Mouse (Mus musculus): ENCODE measurements around the gene Ndufv1. TPM values are rescaled to one million over a fixed set of nuclear protein-coding genes. Genes with fewer than 3 reads are reported as not detected.

The Ndufv1 gene
- polyA plus RNA-seq, 1 experiment from 2014 or later: 196 TPM

DNA sequence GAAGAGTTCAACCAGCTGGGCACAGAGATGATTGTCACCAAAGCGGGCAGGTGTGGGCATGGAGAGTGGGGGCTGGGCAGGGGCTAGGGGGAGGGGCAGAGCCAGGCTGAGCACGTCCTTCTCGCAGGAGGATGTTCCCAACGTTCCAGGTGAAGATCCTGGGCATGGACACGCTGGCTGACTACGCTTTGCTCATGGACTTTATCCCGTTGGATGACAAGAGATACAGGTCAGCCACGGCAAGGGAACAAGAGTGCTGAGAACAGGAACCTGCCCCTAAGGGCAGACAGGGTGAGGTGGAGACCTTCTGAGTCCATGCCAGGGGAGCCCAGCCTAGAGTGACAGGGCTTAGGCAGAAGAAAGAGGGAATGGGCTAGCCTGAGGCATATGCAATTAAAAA is 15.9 kb downstream of the Ndufv1 start:
- no peak overlapping the region for H3K4me3 ChIP-seq
- WGBS: 82% methylated on average over 8 of the region's 8 CpGs
- DNase-seq (ENCODE audit: low spot score): no peak
- H3K27ac ChIP-seq: no peak overlapping the region
- H3K36me3 ChIP-seq: no peaks in the 10 kb centered on the region
- peaks cover 49% of the 10 kb centered on the region for H3K4me1 ChIP-seq (replicated peaks)
- no peaks in the 10 kb centered on the region for H3K9me3 ChIP-seq
- H3K27me3 ChIP-seq (ENCODE audit: insufficient read depth, poor library complexity, severe bottlenecking): peaks cover 10% of the 10 kb centered on the region; the same call in 1 of the 2 replicates

DNA sequence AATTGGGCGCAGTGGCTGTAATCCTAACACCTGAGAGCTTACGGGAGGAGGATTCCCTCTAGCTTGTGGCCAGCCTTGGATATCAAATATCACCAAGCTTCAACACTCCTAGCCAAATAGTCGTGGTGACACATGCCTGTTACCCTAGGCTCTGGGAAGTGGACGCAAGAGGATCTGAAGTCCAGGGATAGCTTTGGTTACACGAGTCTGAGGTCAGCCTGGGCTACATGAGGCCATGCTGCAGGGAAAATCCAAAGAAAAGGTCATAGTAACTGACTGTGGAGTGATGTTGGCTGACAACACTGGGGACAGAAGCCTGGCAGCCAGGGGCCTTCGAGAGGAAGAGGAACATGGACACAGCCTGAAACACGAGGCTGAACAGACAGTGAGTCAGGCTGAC is 16.5 kb downstream of the Ndufv1 start:
- 0 out of 2 replicates have a peak overlapping the region, but pooled peaks have one; percentile 12 for H3K27ac ChIP-seq
- H3K9me3 ChIP-seq: no peaks in the 10 kb centered on the region
- H3K4me1 ChIP-seq (replicated peaks): peaks cover 45% of the 10 kb centered on the region
- WGBS: 75% methylated on average over 7 of the region's 7 CpGs
- peaks cover 10% of the 10 kb centered on the region; the same call in 1 of the 2 replicates for H3K27me3 ChIP-seq (ENCODE audit: insufficient read depth, poor library complexity, severe bottlenecking)
- H3K4me3 ChIP-seq: no peak overlapping the region
- H3K36me3 ChIP-seq: no peaks in the 10 kb centered on the region
- no peak for DNase-seq (ENCODE audit: low spot score)

GRCm38 (mm10) chr19:3995505-3995904 is 17.1 kb downstream of the Ndufv1 start:
- no peaks in the 10 kb centered on the region for H3K36me3 ChIP-seq
- peaks cover 45% of the 10 kb centered on the region for H3K4me1 ChIP-seq (replicated peaks)
- H3K27me3 ChIP-seq (ENCODE audit: insufficient read depth, poor library complexity, severe bottlenecking): peaks cover 10% of the 10 kb centered on the region; the same call in 1 of the 2 replicates
- WGBS: 90% methylated on average over 3 of the region's 3 CpGs
- no peak overlapping the region for H3K4me3 ChIP-seq
- DNase-seq (ENCODE audit: low spot score): no peak
- no peaks in the 10 kb centered on the region for H3K9me3 ChIP-seq
- 0 out of 2 replicates have a peak overlapping the region, but pooled peaks have one; percentile 12 for H3K27ac ChIP-seq

- Histone ChIP-seq H3K36me3 (no peaks in the 10 kb centered on the region), H3K9me3 (no peaks in the 10 kb centered on the region), H3K27me3 (ENCODE audit: insufficient read depth, poor library complexity, severe bottlenecking) (peaks cover 10% of the 10 kb centered on the region; the same call in 1 of the 2 replicates), H3K27ac (no peak overlapping the region), H3K4me1 (replicated peaks) (peaks cover 43% of the 10 kb centered on the region), H3K4me3 (no peak overlapping the region)
- DNase-seq (ENCODE audit: low spot score): no peak
- 70% methylated on average over 6 of the region's 6 CpGs for WGBS
Measured at GRCm38 (mm10) chr19:3994932-3995331, 17.7 kb downstream of the Ndufv1 start.

GRCm38 (mm10) chr19:3992416-3992815 is 20.2 kb downstream of the Ndufv1 start, which contains the start of gene Tbx10:
TSS of gene Tbx10 (plus strand) at chr19:3992752.
- peak within 1 kb of the TSS; percentile 45; the same call in 1 of the 2 replicates for H3K27ac ChIP-seq
- H3K36me3 ChIP-seq: no peaks in the 10 kb centered on the region
- 0 out of 2 replicates have a peak, but pooled peaks cover 4% of the 10 kb centered on the region for H3K27me3 ChIP-seq (ENCODE audit: insufficient read depth, poor library complexity, severe bottlenecking)
- WGBS: 57% methylated on average over 5 of the region's 5 CpGs
- H3K4me1 ChIP-seq (replicated peaks): peaks cover 31% of the 10 kb centered on the region
- no peak within 1 kb of the TSS for H3K4me3 ChIP-seq
- no peak for DNase-seq (ENCODE audit: low spot score)
- H3K9me3 ChIP-seq: peaks cover 5% of the 10 kb centered on the region

DNA sequence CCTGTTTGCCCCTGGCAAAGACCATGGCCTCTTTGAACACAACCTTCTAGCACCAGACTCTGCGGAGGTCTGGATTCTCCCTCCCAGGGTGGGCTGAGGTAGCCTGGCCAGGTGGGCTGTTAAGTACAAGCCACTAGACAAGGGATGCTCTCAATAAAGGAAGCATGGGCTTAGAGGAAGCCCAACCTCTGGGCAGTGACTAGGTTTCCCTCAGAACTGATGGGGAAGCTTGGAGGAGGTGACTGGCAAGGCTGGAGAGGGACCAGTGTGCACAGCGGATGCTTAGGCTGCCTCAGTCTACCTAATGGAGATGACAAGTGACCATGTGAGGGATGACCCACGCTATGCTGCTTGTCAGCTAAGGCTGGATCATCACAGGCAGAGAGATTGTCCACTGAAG is 20.6 kb downstream of the Ndufv1 start:
- Histone ChIP-seq H3K4me1 (replicated peaks) (peaks cover 34% of the 10 kb centered on the region), H3K9me3 (peaks cover 5% of the 10 kb centered on the region), H3K27me3 (ENCODE audit: insufficient read depth, poor library complexity, severe bottlenecking) (0 out of 2 replicates have a peak, but pooled peaks cover 4% of the 10 kb centered on the region), H3K36me3 (no peaks in the 10 kb centered on the region), H3K4me3 (no peak overlapping the region), H3K27ac (peak overlapping the region; percentile 45; the same call in 1 of the 2 replicates)
- WGBS: 80% methylated on average over 3 of the region's 3 CpGs
- no peak for DNase-seq (ENCODE audit: low spot score)

GRCm38 (mm10) chr19:3991562-3991961 is 21.0 kb downstream of the Ndufv1 start:
- Histone ChIP-seq H3K4me1 (replicated peaks) (peaks cover 38% of the 10 kb centered on the region), H3K36me3 (no peaks in the 10 kb centered on the region), H3K4me3 (no peak overlapping the region), H3K9me3 (peaks cover 5% of the 10 kb centered on the region), H3K27me3 (ENCODE audit: insufficient read depth, poor library complexity, severe bottlenecking) (0 out of 2 replicates have a peak, but pooled peaks cover 4% of the 10 kb centered on the region), H3K27ac (peak overlapping the region; percentile 45; the same call in 1 of the 2 replicates)
- DNase-seq (ENCODE audit: low spot score): no peak
- WGBS: 92% methylated on average over 3 of the region's 3 CpGs

- 52% methylated on average over 6 of the region's 6 CpGs for WGBS
- peak overlapping the region; percentile 51; the same call in 1 of the 2 replicates for H3K27ac ChIP-seq
- peaks cover 5% of the 10 kb centered on the region for H3K9me3 ChIP-seq
- H3K36me3 ChIP-seq: no peaks in the 10 kb centered on the region
- DNase-seq (ENCODE audit: low spot score): no peak
- H3K4me3 ChIP-seq: no peak overlapping the region
- H3K27me3 ChIP-seq (ENCODE audit: insufficient read depth, poor library complexity, severe bottlenecking): 0 out of 2 replicates have a peak, but pooled peaks cover 4% of the 10 kb centered on the region
- H3K4me1 ChIP-seq (replicated peaks): peaks cover 41% of the 10 kb centered on the region
Measured at GRCm38 (mm10) chr19:3990804-3991203, 21.8 kb downstream of the Ndufv1 start.

- 0 out of 2 replicates have a peak, but pooled peaks cover 4% of the 10 kb centered on the region for H3K27me3 ChIP-seq (ENCODE audit: insufficient read depth, poor library complexity, severe bottlenecking)
- no peaks in the 10 kb centered on the region for H3K36me3 ChIP-seq
- H3K4me3 ChIP-seq: no peak overlapping the region
- WGBS: 76% methylated on average over 4 of the region's 4 CpGs
- H3K9me3 ChIP-seq: peaks cover 5% of the 10 kb centered on the region
- H3K4me1 ChIP-seq (replicated peaks): peaks cover 60% of the 10 kb centered on the region
- DNase-seq (ENCODE audit: low spot score): no peak
- no peak overlapping the region for H3K27ac ChIP-seq
Measured at GRCm38 (mm10) chr19:3988750-3989149, 23.9 kb downstream of the Ndufv1 start.

DNA sequence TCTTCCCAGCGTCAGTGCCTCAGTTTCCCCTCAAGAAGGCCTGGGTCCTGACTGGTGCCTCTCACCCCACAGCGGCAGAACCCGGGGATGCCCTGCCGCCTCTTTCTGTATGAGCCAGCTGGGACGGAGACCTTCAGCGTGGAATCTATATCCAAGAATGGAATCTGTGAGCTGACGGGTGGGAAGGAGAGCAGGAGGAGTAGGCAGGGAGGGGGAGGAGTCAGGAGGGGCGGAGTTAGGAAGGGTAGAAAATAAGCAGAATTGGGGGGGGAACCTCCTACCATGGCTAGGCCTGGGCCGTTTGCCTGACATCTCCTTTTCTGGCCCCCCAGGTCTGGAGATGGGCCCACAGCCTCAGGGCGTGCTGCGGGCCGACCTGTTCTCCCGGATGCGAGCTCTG is 24.5 kb downstream of the Ndufv1 start:
- H3K4me1 ChIP-seq (replicated peaks): peaks cover 66% of the 10 kb centered on the region
- H3K27me3 ChIP-seq (ENCODE audit: insufficient read depth, poor library complexity, severe bottlenecking): 0 out of 2 replicates have a peak, but pooled peaks cover 4% of the 10 kb centered on the region
- H3K4me3 ChIP-seq: no peak overlapping the region
- H3K9me3 ChIP-seq: peaks cover 5% of the 10 kb centered on the region
- no peaks in the 10 kb centered on the region for H3K36me3 ChIP-seq
- no peak overlapping the region; the same call in 1 of the 2 replicates for H3K27ac ChIP-seq
- DNase-seq (ENCODE audit: low spot score): no peak
- 90% methylated on average over 14 of the region's 14 CpGs for WGBS

GRCm38 (mm10) chr19:3986334-3986733 is 26.3 kb downstream of the Ndufv1 start, which contains the start of gene Acy3:
TSS of gene Acy3 (plus strand) at chr19:3986570.
- H3K4me1 ChIP-seq (replicated peaks): peaks cover 58% of the 10 kb centered on the region
- no peaks in the 10 kb centered on the region for H3K36me3 ChIP-seq
- 22% methylated on average over 8 of the region's 8 CpGs for WGBS
- H3K4me3 ChIP-seq: no peak within 1 kb of the TSS
- H3K9me3 ChIP-seq: peaks cover 5% of the 10 kb centered on the region
- H3K27me3 ChIP-seq (ENCODE audit: insufficient read depth, poor library complexity, severe bottlenecking): no peaks in the 10 kb centered on the region
- H3K27ac ChIP-seq: peak within 1 kb of the TSS; percentile 86
- DNase-seq (ENCODE audit: low spot score): peak; percentile 44

GRCm38 (mm10) chr19:3985261-3985681 is 27.3 kb downstream of the Ndufv1 start:
- no peak overlapping the region; the same call in 1 of the 2 replicates for H3K4me3 ChIP-seq
- peak overlapping the region; percentile 86 for H3K27ac ChIP-seq

GRCm38 (mm10) chr19:3983527-3984200 is 28.9 kb downstream of the Ndufv1 start:
- 0 out of 2 replicates have a peak overlapping the region, but pooled peaks have one; percentile 9 for H3K4me3 ChIP-seq
- peaks cover 64% of the 10 kb centered on the region for H3K4me1 ChIP-seq (replicated peaks)
- WGBS: 23% methylated on average over 9 of the region's 9 CpGs
- no peaks in the 10 kb centered on the region for H3K27me3 ChIP-seq (ENCODE audit: insufficient read depth, poor library complexity, severe bottlenecking)
- H3K9me3 ChIP-seq: peaks cover 2% of the 10 kb centered on the region
- no peaks in the 10 kb centered on the region for H3K36me3 ChIP-seq
- H3K27ac ChIP-seq: peak overlapping the region; percentile 86
- peak; percentile 44 for DNase-seq (ENCODE audit: low spot score)

More at GRCm38 (mm10) chr19:3985261-3985681, 27.3 kb downstream of the Ndufv1 start:
- H3K27me3 ChIP-seq (ENCODE audit: insufficient read depth, poor library complexity, severe bottlenecking): no peaks in the 10 kb centered on the region
- WGBS: 16% methylated on average over 8 of the region's 8 CpGs
- DNase-seq (ENCODE audit: low spot score): peak; percentile 70
- H3K36me3 ChIP-seq: no peaks in the 10 kb centered on the region
- H3K4me1 ChIP-seq (replicated peaks): peaks cover 56% of the 10 kb centered on the region
- peaks cover 5% of the 10 kb centered on the region for H3K9me3 ChIP-seq

All from hindbrain, embryonic 10.5 days (tissue).